Mouse (Mus musculus) hindbrain, embryonic 11.5 days (tissue): ENCODE results near the gene Rbfox2. TPM values are rescaled to one million over a fixed set of nuclear protein-coding genes. Genes with fewer than 3 reads are reported as not detected.

Source experiments
- ATAC-seq: fragments of 200-750 bp; cut with Nextera tagmentation; 2 replicates; pipeline ENCODE4 v1.8.0; 2017; ENCODE audit warnings: mild to moderate bottlenecking, moderate TSS enrichment, moderate library complexity; ENCODE audit not compliant: low FRiP score
- DNase-seq: peaks from one replicate; pipeline ENCODE4 v3.0.0-alpha.2; 2015; ENCODE audit warnings: low spot score
- H3K27ac ChIP-seq: fragments of 300-500 bp; sonication (generic); 2 replicates; pipeline ENCODE4 v1.5.1; 2014; ENCODE audit warnings: mild to moderate bottlenecking, low read depth, low read length
- H3K27me3 ChIP-seq: fragments of 300-500 bp; sonication (generic); 2 replicates; pipeline ENCODE4 v1.6.1; 2014; ENCODE audit warnings: mild to moderate bottlenecking, low read length, moderate library complexity, mixed read lengths; ENCODE audit not compliant: control insufficient read depth, insufficient read depth
- H3K36me3 ChIP-seq: fragments of 300-500 bp; sonication (generic); 2 replicates; pipeline ENCODE4 v1.6.1; 2014; ENCODE audit warnings: mild to moderate bottlenecking, low read length, moderate library complexity, mixed read lengths; ENCODE audit not compliant: control insufficient read depth, insufficient read depth
- H3K4me1 ChIP-seq: fragments of 300-500 bp; sonication (generic); replicated peaks from 2 replicates; pipeline ENCODE4 v1.6.1; 2014; ENCODE audit warnings: low read length, mixed read lengths; ENCODE audit not compliant: control insufficient read depth, insufficient read depth
- H3K4me2 ChIP-seq: fragments of 300-500 bp; sonication (generic); replicated peaks from 2 replicates; pipeline ENCODE4 v1.6.1; 2014; ENCODE audit warnings: mild to moderate bottlenecking, low read depth, low read length
- H3K4me3 ChIP-seq: fragments of 300-500 bp; sonication (generic); 2 replicates; pipeline ENCODE4 v1.5.1; 2014; ENCODE audit warnings: low read depth, low read length
- H3K9ac ChIP-seq: fragments of 300-500 bp; sonication (generic); 2 replicates; pipeline ENCODE4 v1.6.1; 2014; ENCODE audit warnings: low read depth, low read length
- H3K9me3 ChIP-seq: fragments of 300-500 bp; sonication (generic); 2 replicates; pipeline ENCODE4 v1.6.1; 2016; ENCODE audit warnings: low read length; ENCODE audit not compliant: control insufficient read depth
- WGBS: fragments of 180-500 bp; shearing (Covaris S2); extraction: QIAGEN DNeasy Blood & Tissue Kit; methylation state at CpG from one replicate; pipeline ENCODE4 v1.1.7; 2014; 5-methylcytosine and 5-hydroxymethylcytosine counted together
- polyA plus RNA-seq: library from polyadenylated mRNA; unstranded; fragments of >200 nt; fragmentation: Nextera tagmentation; extraction: Ambion mirVana; gene quantifications from 2 replicates; pipeline ENCODE4 v1.2.1, GENCODE M21; 2014

Gene Rbfox2
- polyA plus RNA-seq, 1 experiment from 2014 or later, result 142 TPM

DNA sequence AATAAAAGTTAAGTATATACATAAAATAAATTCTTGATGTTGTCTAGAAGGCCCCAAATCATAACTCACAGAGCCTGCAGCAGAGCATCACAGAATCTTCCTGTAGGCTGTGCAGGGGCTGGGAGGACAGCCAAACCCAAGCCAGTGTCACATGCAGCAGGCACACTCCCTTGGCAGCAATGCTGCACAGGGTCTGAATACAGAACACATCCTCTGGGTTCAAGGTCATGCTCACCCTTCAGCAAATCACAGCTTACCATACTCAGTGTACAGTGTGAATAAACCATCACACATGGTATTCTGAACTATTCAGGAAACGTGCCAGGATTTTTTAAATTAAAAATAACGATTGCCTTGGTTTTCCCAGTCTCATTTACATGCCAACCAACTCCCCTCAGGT, 52.7 kb downstream of the Rbfox2 start:
- DNase-seq (no peak), ATAC-seq (no peak)
- Histone ChIP-seq H3K9me3 (no peaks in the 10 kb centered on the region), H3K4me1 (no peaks in the 10 kb centered on the region), H3K9ac (0 out of 2 replicates have a peak overlapping the region, but pooled peaks have one; percentile 31), H3K4me2 (no peak overlapping the region), H3K4me3 (no peak overlapping the region), H3K27ac (0 out of 2 replicates have a peak overlapping the region, but pooled peaks have one; percentile 42), H3K27me3 (no peaks in the 10 kb centered on the region), H3K36me3 (no peaks in the 10 kb centered on the region)
- WGBS, result 65% methylated on average over 2 of the region's 2 CpGs

DNA sequence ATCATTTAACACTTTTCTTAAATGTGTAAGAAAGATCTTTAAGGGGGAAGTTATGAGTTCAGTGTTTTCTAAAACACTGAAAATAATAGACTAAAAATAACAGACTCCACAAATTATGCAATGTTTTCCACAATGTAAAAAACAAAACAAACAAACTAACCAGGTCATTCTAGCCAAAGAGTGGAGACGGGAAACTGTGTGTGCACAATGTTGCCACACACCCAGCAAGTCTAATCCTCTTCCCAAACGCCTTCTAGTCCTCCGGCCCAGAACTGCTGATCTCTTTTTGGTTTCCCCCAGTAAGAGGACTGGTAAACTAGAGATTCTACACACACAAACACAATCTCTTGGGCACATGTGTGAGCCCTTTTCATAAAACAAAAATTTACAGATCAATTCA, 55.1 kb downstream of the Rbfox2 start:
- DNase-seq (no peak), ATAC-seq (no peak)
- H3K9ac ChIP-seq, result no peak overlapping the region
- H3K4me2 ChIP-seq, result no peak overlapping the region
- no peaks in the 10 kb centered on the region for H3K9me3 ChIP-seq
- no peaks in the 10 kb centered on the region for H3K36me3 ChIP-seq
- H3K27ac ChIP-seq, result no peak overlapping the region
- no peaks in the 10 kb centered on the region for H3K27me3 ChIP-seq
- H3K4me3 ChIP-seq, result no peak overlapping the region
- 75% methylated on average over 3 of the region's 3 CpGs for WGBS
- no peaks in the 10 kb centered on the region for H3K4me1 ChIP-seq

DNA sequence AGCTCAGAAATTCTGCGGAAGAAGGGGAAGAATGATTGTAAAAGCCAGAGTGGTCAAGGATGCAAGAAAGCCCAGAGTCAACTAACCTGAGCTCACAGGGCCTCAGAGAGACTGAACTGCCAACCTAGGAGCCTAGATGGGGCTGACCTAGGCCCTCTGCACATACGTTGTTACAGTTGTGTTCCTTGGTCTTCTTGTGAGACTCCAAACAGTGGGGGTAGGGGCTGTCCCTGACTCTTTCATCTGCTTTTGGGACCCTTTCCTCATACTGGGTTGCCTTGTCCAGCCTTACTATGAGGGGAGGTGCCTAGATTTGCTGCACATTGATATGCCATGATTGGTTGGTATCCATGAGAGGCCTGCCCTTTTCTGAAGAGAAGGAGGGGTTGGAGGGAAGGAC, 56.0 kb downstream of the Rbfox2 start:
- Histone ChIP-seq H3K27me3 (no peaks in the 10 kb centered on the region), H3K4me1 (peaks cover 4% of the 10 kb centered on the region; the same call in 1 of the 2 replicates), H3K27ac (no peak overlapping the region), H3K9me3 (no peaks in the 10 kb centered on the region), H3K4me3 (no peak overlapping the region), H3K9ac (no peak overlapping the region), H3K36me3 (no peaks in the 10 kb centered on the region), H3K4me2 (no peak overlapping the region)
- 91% methylated on average over 2 of the region's 2 CpGs for WGBS
- no peak for DNase-seq
- no peak for ATAC-seq

DNA sequence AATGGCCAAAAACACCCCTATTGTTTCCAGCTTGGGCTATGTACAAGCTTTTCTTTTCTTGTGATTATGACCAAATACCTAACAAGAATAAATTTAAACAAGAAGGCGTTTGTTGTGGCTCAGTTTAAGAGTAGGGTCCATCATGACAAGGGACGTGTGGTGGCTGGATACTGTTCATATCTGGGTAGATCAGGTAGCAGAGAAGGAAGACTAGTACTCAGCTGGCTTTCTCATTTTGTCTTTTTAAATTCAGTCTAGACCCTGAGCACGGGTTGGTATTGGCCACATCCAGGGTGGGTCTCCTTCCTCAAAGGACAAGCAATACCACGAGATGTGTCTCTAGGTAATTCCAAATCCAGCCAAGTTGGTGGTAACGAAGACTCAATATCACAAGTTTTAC, 57.4 kb downstream of the Rbfox2 start:
- Histone ChIP-seq H3K4me3 (no peak overlapping the region), H3K4me2 (no peak overlapping the region), H3K27ac (no peak overlapping the region), H3K9ac (no peak overlapping the region), H3K9me3 (no peaks in the 10 kb centered on the region), H3K4me1 (peaks cover 7% of the 10 kb centered on the region; the same call in 1 of the 2 replicates), H3K27me3 (no peaks in the 10 kb centered on the region), H3K36me3 (no peaks in the 10 kb centered on the region)
- WGBS, result 93% methylated on average over 5 of the region's 5 CpGs
- ATAC-seq, result no peak
- no peak for DNase-seq

DNA sequence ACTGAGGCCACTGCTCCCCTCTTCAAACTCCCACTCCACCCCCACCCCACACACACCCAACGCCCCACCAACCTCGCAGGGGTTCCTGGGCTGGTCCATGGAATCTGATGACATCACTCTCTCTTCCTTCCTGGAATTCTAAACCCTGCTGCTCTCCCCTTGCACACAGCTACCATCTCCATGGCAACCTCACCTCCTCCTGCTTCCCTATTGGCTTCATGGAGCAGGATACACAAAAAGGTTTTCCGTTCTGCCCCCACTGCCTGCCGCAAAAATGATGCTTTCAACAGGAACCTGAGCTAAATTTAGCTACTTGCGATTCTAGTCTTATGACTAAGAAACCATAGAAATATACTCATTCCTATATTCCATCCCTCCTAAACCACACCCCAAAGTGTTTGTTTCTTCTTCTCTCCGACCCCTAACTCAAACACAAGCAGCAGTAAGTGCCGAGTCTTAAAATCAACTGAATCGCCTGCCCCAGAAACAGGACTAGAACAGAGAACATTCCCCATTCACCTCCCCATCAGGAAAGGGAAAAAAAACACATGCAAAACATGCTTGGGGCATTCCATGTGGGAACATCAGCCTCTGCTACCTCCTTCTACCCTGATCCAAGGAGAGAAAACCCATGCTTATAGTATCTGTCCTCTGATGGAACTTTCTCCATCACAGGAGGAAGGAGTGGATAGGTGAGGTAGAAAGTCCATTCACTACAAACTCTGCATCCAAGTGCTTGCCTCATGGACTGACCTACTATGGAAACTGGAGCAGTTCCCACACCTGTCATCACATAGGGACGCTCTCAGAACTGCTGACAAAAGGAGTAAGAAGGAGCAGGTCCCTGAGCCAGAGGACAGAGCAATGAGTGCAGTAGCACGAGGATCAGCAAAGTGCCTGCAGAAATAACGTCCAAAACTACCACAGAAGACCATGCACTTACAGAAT, 61.1 kb downstream of the Rbfox2 start:
- no peaks in the 10 kb centered on the region for H3K9me3 ChIP-seq
- H3K9ac ChIP-seq, result peak overlapping the region; percentile 17; the same call in 1 of the 2 replicates
- peak overlapping the region; percentile 14; the same call in 1 of the 2 replicates for H3K27ac ChIP-seq
- DNase-seq, result peak; percentile 69
- WGBS, result 16% methylated on average over 11 of the region's 11 CpGs
- H3K27me3 ChIP-seq, result no peaks in the 10 kb centered on the region
- H3K36me3 ChIP-seq, result no peaks in the 10 kb centered on the region
- peak; percentile 85 for ATAC-seq
- H3K4me3 ChIP-seq, result peak overlapping the region; percentile 10; the same call in 1 of the 2 replicates
- peaks cover 7% of the 10 kb centered on the region; the same call in 1 of the 2 replicates for H3K4me1 ChIP-seq
- H3K4me2 ChIP-seq, result peak overlapping the region; percentile 12

DNA sequence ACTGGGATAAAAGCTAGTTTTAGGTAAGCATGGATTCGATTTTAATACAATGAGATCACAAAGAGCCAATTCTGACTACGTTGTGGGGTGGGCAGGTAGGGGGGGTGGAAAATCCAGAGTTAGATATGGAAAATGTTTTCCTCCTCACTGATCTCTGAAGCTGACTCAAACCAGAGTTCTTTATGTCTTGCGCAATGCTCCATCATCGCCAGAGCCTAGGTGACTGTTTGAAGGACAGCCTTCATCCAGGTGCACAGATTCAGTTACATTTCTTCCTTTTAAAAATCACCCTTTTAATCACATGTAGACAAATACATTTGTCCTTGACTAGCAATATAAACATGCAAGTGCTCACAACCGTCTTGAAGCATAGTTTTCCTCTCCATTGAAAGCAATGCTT, 62.2 kb downstream of the Rbfox2 start:
- no peak overlapping the region for H3K4me3 ChIP-seq
- no peaks in the 10 kb centered on the region for H3K27me3 ChIP-seq
- no peak overlapping the region for H3K9ac ChIP-seq
- H3K9me3 ChIP-seq, result no peaks in the 10 kb centered on the region
- WGBS, result 89% methylated on average over 5 of the region's 5 CpGs
- ATAC-seq (no peak), DNase-seq (no peak)
- H3K4me2 ChIP-seq, result no peak overlapping the region
- H3K36me3 ChIP-seq, result no peaks in the 10 kb centered on the region
- peaks cover 7% of the 10 kb centered on the region; the same call in 1 of the 2 replicates for H3K4me1 ChIP-seq
- no peak overlapping the region for H3K27ac ChIP-seq

DNA sequence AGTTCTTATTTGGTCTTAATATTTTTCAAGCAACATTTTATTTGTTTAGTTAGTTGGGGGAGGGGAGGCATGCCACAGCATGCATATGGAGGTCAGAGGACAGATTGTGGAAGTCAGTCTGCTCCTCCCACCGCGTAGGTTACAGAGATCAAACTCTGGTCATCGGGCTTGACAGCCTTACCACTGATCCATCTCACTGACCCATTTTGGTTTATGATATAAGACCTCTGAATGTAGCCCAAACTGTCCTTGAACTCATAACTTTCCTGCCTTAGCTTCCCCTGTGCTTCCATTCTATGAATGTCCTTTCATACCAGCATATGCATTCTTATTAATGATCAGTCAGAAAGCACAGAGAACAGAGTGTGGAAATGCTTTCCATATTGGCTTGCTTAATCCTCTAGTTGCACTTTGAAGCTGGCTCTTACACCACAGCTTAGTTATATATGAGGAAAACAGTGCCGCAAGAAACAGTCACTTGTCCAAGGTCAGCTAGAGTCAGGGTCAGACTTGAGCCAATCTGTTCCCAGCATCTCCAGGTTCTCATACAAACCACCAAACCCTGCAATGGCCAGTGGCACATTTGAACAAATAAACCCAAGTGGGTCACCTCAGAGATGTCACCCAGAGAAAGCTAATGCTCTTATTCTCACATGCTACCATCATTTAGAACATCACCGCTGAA, 62.8 kb downstream of the Rbfox2 start:
- no peak overlapping the region for H3K4me2 ChIP-seq
- H3K4me3 ChIP-seq, result no peak overlapping the region
- H3K36me3 ChIP-seq, result no peaks in the 10 kb centered on the region
- 89% methylated on average over 5 of the region's 5 CpGs for WGBS
- no peak for ATAC-seq
- no peaks in the 10 kb centered on the region for H3K27me3 ChIP-seq
- no peaks in the 10 kb centered on the region for H3K9me3 ChIP-seq
- H3K9ac ChIP-seq, result no peak overlapping the region
- no peak for DNase-seq
- peaks cover 7% of the 10 kb centered on the region; the same call in 1 of the 2 replicates for H3K4me1 ChIP-seq
- H3K27ac ChIP-seq, result no peak overlapping the region

DNA sequence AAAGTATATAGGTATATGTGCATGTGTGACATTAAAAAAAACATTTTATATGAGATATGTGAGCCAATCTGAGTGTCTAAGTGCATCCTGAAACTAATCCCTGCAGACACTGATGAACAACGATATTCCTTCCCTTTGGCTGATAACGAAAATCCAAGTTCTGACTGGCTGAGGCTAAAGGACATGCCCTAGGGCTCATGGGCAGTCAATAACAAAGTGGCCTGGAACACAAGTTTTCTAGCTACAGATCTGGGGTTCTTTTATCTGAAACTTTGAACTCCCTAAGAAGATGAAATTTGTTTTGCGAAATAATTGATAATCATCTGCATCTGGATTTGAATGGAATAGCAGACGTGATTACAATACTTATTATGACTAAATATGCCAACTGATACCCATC, 66.2 kb downstream of the Rbfox2 start:
- no peaks in the 10 kb centered on the region for H3K9me3 ChIP-seq
- ATAC-seq (no peak), DNase-seq (no peak)
- no peak overlapping the region for H3K27ac ChIP-seq
- H3K4me1 ChIP-seq, result peaks cover 3% of the 10 kb centered on the region
- H3K27me3 ChIP-seq, result no peaks in the 10 kb centered on the region
- WGBS, result 88% methylated on average over 4 of the region's 4 CpGs
- H3K4me2 ChIP-seq, result no peak overlapping the region
- no peak overlapping the region for H3K9ac ChIP-seq
- H3K36me3 ChIP-seq, result no peaks in the 10 kb centered on the region
- H3K4me3 ChIP-seq, result no peak overlapping the region
